Mouse (Mus musculus) neural tube, embryonic 10.5 days (tissue): ENCODE data around the gene Ppm1f.
"Not testable (repeated sequence)": the region's sequence is repeated elsewhere in the genome, so short reads cannot be mapped to it uniquely, and the experiment has no call there.

Experiments used
- DNase-seq: peaks from one replicate; pipeline ENCODE4 v3.0.0-alpha.2; 2017; ENCODE audit warnings: low spot score; ENCODE audit errors: extremely low spot score

Gene Ppm1f

GRCm38 (mm10) chr16:16911641-16912597 lies 15.7 kb downstream of the Ppm1f start:
- DNase-seq: peak; percentile 84

DNA sequence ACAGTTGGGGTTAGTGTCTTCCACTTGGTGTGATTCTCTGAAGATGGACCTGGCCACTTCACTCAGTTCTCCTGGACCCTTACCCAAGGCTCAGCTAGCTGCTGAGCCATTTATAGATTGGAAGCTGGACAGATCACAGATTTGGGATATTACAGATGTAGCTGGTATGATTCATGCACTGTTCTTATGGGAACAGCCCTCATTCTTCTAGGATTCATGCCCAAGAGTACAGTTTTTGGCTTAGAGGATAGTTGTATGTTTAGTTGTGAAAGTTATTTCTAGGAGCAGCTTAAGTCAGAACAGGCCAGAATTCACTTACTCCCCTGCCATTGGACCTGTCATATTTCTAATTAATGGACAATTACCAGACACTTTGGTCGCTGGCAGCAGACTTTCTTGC lies 17.2 kb downstream of the Ppm1f start:
- DNase-seq: no peak

DNA sequence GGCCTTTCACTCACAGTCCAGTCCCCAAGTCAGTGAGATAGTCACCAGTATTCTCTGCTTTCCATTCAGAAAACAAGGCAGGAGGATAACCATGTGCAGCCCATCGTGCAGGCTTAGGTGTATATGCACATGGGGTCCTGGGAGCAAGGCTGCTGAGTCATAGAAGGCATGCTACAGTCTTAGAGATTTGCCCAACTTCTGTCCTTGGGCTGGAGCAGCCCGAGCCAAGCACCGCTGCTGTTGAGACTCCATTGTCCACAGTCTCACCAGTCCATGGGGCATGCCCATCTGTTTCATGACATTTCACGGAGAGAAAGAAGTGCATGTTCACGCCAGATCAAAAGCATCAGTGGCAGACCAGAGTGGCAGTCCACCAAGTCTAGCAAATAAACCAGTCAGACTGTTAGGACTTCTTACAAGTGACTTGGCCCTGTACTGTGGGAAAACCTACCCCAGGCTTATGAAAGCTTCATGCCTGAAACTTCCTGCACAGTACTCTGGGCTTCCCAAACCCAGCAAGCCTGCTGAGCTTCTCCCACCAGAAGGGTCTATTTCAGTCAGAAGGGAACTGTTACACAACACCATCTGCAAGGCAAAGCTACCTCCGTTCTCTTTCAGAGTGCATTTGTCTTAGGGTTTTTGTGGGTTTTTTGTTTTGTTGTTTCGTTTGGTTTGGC lies 22.3 kb downstream of the Ppm1f start:
- no peak for DNase-seq

DNA sequence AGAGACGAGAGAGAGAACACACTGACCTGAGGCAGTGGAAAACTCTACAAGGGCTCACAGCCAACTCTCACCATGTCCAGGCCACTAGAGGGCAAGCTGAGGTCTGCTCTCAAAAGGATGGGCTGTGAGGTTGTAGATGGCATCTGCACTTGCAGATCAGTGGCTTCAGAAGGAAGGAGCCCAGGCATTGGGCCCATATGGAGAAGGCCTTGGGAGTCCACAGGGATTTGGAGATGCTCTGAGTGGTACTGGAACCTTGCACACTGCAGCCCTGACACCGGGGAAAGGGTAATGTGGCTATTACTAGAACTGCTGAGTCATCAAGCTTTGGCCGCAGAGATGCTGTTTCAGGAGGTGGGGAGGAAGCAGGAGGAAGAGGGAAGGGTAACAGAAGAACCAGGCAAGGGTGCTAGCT lies 24.8 kb downstream of the Ppm1f start:
- DNase-seq: no peak

DNA sequence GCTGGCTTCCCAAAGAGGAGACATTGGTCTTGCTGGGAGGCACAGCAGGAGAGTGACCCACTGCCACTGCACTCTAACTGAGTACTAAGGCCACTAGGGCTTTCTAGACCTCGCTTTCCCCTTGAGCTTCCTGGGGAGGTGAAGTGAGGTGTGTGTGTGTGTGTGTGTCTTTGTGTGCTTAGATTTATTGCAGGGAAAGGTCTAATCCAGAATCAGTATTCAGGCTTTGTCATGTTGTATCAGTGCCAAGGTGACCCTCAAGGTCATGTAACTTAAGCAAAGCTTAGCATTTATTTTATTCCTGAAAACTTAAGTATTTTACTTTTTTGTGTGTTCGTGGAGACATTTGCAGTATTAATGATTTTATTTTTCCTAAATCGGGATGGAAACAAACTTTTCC lies 28.2 kb downstream of the Ppm1f start:
- no peak for DNase-seq

DNA sequence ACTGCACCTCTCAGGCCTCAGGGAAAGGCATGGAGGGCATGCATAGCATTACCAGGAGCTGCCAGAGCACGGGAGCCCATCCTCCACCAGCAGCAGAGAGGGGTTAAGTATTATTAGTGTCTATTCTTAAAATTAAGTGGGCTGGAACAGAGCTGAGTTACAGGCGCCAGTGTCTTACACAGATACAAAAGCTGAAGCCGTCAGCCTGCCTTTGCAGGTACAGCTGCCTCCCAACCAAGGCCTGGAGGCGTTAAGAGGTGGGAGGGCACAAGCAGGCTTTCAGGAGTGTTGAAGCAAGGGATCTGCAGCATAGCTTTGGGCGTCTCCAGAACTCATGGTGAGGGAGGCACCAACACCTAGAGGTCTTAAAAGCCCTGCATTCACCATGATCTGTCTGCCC lies 30.3 kb downstream of the Ppm1f start:
- no peak for DNase-seq

DNA sequence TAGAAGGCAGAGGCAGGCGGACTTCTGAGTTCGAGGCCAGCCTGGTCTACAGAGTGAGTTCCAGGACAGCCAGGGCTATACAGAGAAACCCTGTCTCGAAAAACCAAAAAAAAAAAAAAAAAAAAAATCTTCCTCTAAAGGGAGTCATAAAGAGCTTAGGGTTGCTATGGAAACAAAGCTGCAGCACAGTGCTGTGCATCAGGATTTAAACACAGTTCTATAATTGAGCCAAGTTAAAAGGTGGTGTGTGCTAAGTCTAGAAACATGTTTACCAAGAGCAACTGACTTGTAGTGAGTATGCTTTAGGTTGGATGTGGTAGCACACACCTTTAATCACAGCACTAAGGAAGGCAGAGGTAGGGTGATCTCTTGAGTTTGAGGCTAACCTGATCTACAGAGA lies 32.6 kb downstream of the Ppm1f start:
- not testable (repeated sequence) for DNase-seq

DNA sequence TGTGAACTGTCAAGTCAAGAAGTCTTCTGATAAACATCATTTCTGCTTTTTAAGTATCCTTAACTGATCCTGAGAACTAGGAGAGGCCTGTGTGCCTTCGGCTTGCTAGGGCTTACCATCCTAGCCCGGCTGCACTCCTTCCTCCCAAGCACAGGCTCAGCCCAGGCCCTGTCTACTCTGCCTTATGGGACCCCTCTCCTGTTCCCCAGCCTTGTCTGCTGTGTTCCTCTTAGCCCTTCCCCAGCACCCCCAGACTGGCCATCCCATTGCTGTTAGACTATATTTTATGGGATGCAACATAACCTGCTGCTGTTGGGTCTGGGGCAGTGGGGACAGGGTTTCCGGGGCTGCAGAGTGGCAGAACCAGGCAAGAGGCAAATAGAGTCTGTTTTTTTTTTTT lies 34.1 kb downstream of the Ppm1f start:
- DNase-seq: no peak

GRCm38 (mm10) chr16:16930810-16931296 lies 34.6 kb downstream of the Ppm1f start:
- DNase-seq: no peak

- no peak for DNase-seq
These were observed 43.3 kb downstream of the Ppm1f start for GRCm38 (mm10) chr16:16939543-16939942.

DNA sequence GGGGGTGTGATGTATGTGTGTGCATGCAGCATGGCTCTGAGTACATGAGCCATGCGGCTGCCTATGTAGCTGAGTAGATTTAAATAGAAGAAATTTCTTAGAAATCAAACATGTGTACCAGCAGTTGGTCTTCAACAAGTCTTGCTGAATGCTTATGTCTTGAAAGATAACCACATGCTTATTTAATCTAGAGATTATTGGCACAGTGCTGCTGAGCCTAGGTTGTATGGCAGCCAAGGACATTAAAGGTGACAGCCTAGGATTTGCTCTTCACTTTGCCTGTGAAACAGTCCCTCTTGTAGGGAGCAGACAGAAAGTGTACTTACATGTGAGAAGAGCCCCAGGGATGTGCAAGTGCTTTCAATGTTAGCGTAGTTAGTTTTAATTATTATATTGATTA lies 44.8 kb downstream of the Ppm1f start:
- no peak for DNase-seq

DNA sequence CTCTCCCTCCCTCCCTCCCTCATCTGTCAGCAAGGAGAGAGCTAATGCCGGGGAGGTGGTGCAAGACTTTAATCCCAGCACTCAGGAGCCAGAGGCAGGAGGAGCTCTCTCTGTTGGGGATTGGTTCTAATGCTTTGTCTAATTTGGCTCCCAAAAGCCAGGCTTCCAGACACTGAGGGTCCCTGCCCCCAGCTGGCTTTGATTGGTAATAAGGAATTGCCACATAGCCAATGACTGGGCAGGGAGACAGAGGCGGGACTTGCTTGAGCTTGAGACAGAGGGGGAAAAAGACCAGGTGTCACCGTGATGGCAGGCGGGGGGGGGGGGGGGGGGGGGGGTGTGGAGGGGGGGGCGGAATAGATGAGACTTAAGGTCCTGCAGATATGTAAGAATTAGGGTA lies 62.3 kb downstream of the Ppm1f start:
- DNase-seq: no peak

- no peak for DNase-seq
These were observed 63.6 kb downstream of the Ppm1f start for GRCm38 (mm10) chr16:16959907-16960306.

DNA sequence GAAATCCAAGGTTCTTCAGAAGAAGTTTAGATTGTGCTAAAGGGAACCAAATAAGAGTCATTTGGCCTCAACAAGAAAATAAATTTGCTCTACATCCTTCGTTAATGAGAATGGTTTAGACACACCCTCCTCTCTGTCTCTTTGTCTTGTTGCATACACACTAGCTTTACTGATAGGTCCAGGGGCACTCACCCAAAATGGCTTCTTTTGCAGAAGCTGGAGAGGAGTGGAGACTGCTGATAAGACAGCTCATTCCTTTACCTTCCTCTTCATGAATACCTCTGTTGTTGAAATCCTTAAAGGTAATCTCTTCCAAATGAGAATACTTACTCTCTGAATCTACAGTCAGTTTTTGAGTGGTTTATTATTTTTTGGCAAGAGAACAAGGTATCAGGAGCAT lies 68.9 kb downstream of the Ppm1f start:
- no peak for DNase-seq

DNA sequence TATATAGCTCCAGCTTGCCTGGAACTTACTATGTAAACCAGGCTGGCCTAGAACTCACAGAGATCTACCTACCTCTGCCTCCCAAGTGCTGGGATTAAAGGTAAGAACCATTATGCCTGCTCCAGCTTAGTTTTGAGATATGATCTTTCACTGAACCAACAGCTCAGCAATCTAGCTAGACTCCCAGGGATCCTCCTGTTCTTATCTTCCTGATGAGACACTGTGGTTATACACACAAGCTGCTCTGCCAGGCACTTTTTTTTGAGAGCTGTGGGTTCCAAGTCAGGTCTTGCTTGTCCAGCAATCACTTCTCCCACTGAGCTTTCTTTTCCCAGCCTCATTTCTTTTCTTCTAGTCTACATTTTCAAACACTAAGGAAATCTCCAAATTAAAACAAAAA lies 70.0 kb downstream of the Ppm1f start:
- no peak for DNase-seq
